Mouse (Mus musculus) c-Kit-positive CD71-positive TER-119-positive erythroid progenitor cells, embryonic 14.5 days (primary cell): ENCODE measurements around the gene Tas1r3.

Experiments
- DNase-seq: peaks from one replicate; pipeline ENCODE4 v3.0.0-alpha.2; 2013; ENCODE audit warnings: low spot score

The Tas1r3 gene

GRCm38 (mm10) chr4:155863001-155863400 is at the start of gene Tas1r3:
Gene Tas1r3 (minus strand): TSS chr4:155863362.
- no peak for DNase-seq

GRCm38 (mm10) chr4:155908751-155909150 is 45.6 kb upstream of the Tas1r3 start:
- no peak for DNase-seq

- DNase-seq, result no peak
These were observed 45.1 kb upstream of the Tas1r3 start for GRCm38 (mm10) chr4:155908281-155908680.

GRCm38 (mm10) chr4:155907003-155907402 is 43.8 kb upstream of the Tas1r3 start:
- no peak for DNase-seq

- no peak for DNase-seq
These were observed 43.0 kb upstream of the Tas1r3 start for GRCm38 (mm10) chr4:155906125-155906524.

GRCm38 (mm10) chr4:155905634-155906033 is 42.5 kb upstream of the Tas1r3 start:
- DNase-seq, result no peak

- DNase-seq, result no peak
These were observed 41.3 kb upstream of the Tas1r3 start for GRCm38 (mm10) chr4:155904318-155905102.

- DNase-seq, result no peak
These were observed 40.1 kb upstream of the Tas1r3 start for GRCm38 (mm10) chr4:155903246-155903645.

GRCm38 (mm10) chr4:155901205-155901604 is 38.0 kb upstream of the Tas1r3 start:
- DNase-seq, result no peak

- no peak for DNase-seq
These were observed 36.2 kb upstream of the Tas1r3 start for GRCm38 (mm10) chr4:155899355-155899754.

- no peak for DNase-seq
These were observed 35.2 kb upstream of the Tas1r3 start for GRCm38 (mm10) chr4:155898318-155898717.

GRCm38 (mm10) chr4:155896461-155896860 is 33.3 kb upstream of the Tas1r3 start:
- no peak for DNase-seq

- no peak for DNase-seq
These were observed 32.7 kb upstream of the Tas1r3 start for GRCm38 (mm10) chr4:155895826-155896225.

GRCm38 (mm10) chr4:155895216-155895615 is 32.1 kb upstream of the Tas1r3 start:
- no peak for DNase-seq

GRCm38 (mm10) chr4:155894311-155894881 is 31.2 kb upstream of the Tas1r3 start:
- DNase-seq, result peak; percentile 65

GRCm38 (mm10) chr4:155893212-155893690 is 30.1 kb upstream of the Tas1r3 start:
- no peak for DNase-seq

- peak; percentile 49 for DNase-seq
These were observed 29.5 kb upstream of the Tas1r3 start for GRCm38 (mm10) chr4:155892438-155893211.

- peak; percentile 76 for DNase-seq
These were observed 28.9 kb upstream of the Tas1r3 start for GRCm38 (mm10) chr4:155892017-155892416.

GRCm38 (mm10) chr4:155891551-155892001 is 28.4 kb upstream of the Tas1r3 start, which contains the start of the genes Pusl1 and Acap3:
Gene Pusl1 (minus strand): TSS chr4:155891781.
Gene Acap3 (plus strand): TSS chr4:155891822.
- DNase-seq, result peak; percentile 93

- no peak for DNase-seq
These were observed 27.9 kb upstream of the Tas1r3 start for GRCm38 (mm10) chr4:155891011-155891471.

GRCm38 (mm10) chr4:155889316-155889715 is 26.2 kb upstream of the Tas1r3 start:
- DNase-seq, result no peak

GRCm38 (mm10) chr4:155888181-155888580 is 25.0 kb upstream of the Tas1r3 start:
- DNase-seq, result no peak
